Mouse (Mus musculus) NIH3T3 (cell line): Measurements from ENCODE around the gene Cenpw.

Experiments
- DNase-seq: peaks from one replicate; pipeline ENCODE4 v3.0.0-alpha.2; 2012; ENCODE audit warnings: low read depth

Cenpw gene

DNA sequence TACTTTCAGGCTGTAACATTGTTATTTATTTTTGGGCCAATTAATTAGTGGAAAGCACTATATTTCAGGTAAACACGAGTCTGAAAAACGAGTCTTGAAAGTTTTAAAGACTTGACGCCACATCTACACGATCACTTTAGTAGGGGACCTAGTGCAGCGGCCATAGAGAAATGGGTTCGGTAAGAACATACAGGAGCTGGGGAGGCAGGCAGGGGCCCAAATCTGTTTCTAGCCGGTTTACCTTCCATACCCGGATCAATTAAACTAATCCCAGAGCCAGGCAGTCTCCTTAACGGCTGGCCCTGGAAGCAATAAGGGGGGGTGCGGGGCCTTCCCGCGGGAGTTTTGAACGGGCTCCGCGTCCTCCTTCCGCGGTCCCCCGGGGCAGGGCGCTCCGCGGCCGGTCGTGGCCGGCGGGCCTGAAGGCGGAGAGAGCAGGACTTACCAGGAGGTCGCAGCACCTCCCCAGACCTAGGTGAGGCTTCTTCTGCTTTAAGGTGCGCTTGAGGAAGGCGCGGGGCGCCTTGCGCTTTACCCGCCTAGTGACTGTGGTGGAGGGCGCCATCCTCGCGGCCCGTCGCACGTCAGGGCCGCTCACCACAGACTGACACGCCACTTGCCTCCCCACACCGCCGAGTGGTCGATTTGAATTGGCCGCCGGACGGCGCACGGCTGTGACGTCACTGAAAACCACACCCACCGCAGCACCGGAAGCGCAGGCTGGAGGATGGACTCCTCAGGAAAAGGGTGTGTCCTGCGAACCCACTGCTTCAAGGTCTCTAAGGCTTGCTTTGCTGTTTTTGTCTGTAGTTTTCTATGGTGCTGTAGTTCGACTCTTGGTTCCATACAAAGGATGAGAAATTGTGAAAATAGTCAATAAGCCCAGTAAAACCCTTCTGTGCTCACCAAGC lies at the start of gene Cenpw:
Gene Cenpw (minus strand): TSS at position 645 of the 911 bp plus-strand sequence.
- DNase-seq, result peak; percentile 96

DNA sequence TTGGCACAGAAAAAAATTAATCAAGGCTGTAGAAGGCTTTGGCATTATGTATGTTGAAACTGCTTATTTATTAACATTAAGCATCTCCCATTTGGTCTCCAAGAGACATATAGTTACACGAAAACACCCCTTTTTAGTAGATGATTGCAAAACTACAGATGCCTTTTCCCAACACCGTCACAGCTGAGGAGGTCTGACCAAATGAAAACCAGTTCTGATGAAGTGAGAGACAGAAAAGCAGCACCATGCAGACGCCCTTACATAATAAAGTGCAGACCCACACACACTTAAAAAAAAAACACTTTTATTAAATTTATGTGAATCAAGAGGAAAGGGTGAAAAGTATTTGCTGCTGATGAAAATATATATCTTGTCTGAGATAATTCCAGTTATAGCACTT lies 49.3 kb upstream of the Cenpw start:
- peak; percentile 6 for DNase-seq

DNA sequence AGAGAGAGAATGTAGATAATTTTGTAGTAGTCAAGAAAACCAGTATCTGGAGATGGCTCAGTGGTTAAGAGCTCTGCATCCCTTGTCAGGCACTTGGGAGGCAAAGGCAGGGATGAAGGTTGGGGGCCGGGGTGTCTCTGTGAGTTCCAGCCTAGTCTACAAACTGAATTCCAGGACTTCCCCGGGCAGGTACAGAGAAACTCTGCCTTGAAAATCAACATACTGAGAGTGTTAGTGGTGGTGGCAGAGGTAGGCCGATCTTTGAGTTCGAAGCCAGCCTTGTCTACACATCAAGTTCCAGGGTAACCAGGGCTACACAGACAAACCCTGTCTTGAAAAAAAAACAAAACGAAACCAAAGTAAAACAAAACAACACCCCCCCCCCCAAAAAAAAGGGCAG lies 859 bp downstream of the Cenpw start:
- DNase-seq, result peak; percentile 26

DNA sequence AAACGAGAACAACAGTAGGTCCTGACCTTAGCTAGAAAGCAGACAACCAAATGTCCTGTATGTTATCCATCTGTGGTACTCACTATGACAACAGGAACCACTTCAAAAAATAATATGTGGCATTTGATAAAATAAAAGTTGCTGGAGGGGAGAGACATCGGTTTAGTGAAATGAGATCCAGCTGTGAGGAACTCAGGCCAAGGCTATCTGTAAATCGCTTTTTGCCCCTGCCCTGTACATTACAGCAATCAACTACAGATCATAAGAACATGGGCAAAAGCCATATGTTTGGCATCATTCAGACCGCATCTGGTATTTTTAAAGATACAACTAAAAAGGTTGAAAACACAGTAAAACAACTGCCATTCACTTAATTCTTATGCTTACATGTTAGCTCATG lies 32.7 kb downstream of the Cenpw start:
- peak; percentile 17 for DNase-seq
